Mouse (Mus musculus) forebrain, postnatal 0 days (tissue): Measurements from ENCODE around the gene Cib1. TPM values are rescaled to one million over a fixed set of nuclear protein-coding genes. Genes with fewer than 3 reads are reported as not detected.

Experiments
- ATAC-seq: fragments of 200-750 bp; cut with Nextera tagmentation; 2 replicates; pipeline ENCODE4 v1.8.0; 2017; ENCODE audit warnings: mild to moderate bottlenecking, moderate library complexity
- DNase-seq: peaks from one replicate; pipeline ENCODE4 v3.0.0-alpha.2; 2015
- H3K27ac ChIP-seq: fragments of 300-500 bp; sonication (generic); 2 replicates; pipeline ENCODE4 v1.5.1; 2014; ENCODE audit warnings: low read depth, mild to moderate bottlenecking, antibody characterized with exemption, low read length, moderate library complexity, mixed read lengths
- H3K27me3 ChIP-seq: fragments of 300-500 bp; sonication (generic); 2 replicates; pipeline ENCODE4 v1.6.1; 2014; ENCODE audit warnings: mild to moderate bottlenecking, low read length, mixed read lengths; ENCODE audit not compliant: insufficient read depth
- H3K36me3 ChIP-seq: fragments of 300-500 bp; sonication (generic); 2 replicates; pipeline ENCODE4 v1.6.1; 2014; ENCODE audit warnings: mild to moderate bottlenecking, moderate library complexity; ENCODE audit not compliant: insufficient read depth
- H3K4me1 ChIP-seq: fragments of 300-500 bp; sonication (generic); 2 replicates; pipeline ENCODE4 v1.6.1; 2014; ENCODE audit warnings: antibody characterized with exemption; ENCODE audit not compliant: insufficient read depth
- H3K4me2 ChIP-seq: fragments of 300-500 bp; sonication (generic); 2 replicates; pipeline ENCODE4 v1.6.1; 2014; ENCODE audit warnings: low read depth, mild to moderate bottlenecking, moderate library complexity
- H3K4me3 ChIP-seq: fragments of 300-500 bp; sonication (generic); 2 replicates; pipeline ENCODE4 v1.5.1; 2014; ENCODE audit warnings: low read depth, low read length, mixed read lengths
- H3K9ac ChIP-seq: fragments of 300-500 bp; sonication (generic); 2 replicates; pipeline ENCODE4 v1.6.1; 2014; ENCODE audit warnings: mild to moderate bottlenecking
- H3K9me3 ChIP-seq: fragments of 300-500 bp; sonication (generic); 2 replicates; pipeline ENCODE4 v1.6.1; 2016; ENCODE audit warnings: low read length
- CTCF ChIP-seq: sonication (generic); IDR thresholded peaks from 2 replicates; pipeline ENCODE4 v1.5.1; 2016; ENCODE audit warnings: antibody characterized with exemption, control low read depth, low read depth
- WGBS: fragments of 180-500 bp; shearing (Covaris S2); extraction: QIAGEN DNeasy Blood & Tissue Kit; methylation state at CpG from one replicate; pipeline ENCODE4 v1.1.7; 2014; 5-methylcytosine and 5-hydroxymethylcytosine counted together
- polyA plus RNA-seq: library from polyadenylated mRNA; unstranded; fragments of >200 nt; fragmentation: Nextera tagmentation; extraction: Ambion mirVana; gene quantifications from 2 replicates; pipeline ENCODE4 v1.2.1, GENCODE M21; 2015
- total RNA-seq: library from RNA; depleted of rRNA; stranded (reverse); fragments of >200 nt; gene quantifications from 2 replicates; pipeline ENCODE4 v1.2.3, GENCODE M21; 2014

The Cib1 gene
- total and polyA plus RNA-seq, 2 experiments from 2014 or later, result 16.4 to 29.0 TPM

GRCm38 (mm10) chr7:80238542-80238941 is 5.9 kb upstream of the Cib1 start:
- Histone ChIP-seq H3K4me3 (no peak overlapping the region), H3K4me1 (no peaks in the 10 kb centered on the region), H3K9me3 (no peaks in the 10 kb centered on the region), H3K27me3 (no peaks in the 10 kb centered on the region), H3K9ac (no peak overlapping the region), H3K4me2 (no peak overlapping the region), H3K36me3 (peaks cover 17% of the 10 kb centered on the region), H3K27ac (no peak overlapping the region)
- no peak for DNase-seq
- ATAC-seq, result no peak
- TF ChIP-seq CTCF, result no peak
- WGBS, result 87% methylated on average over 10 of the region's 10 CpGs

- H3K4me2 ChIP-seq, result peak overlapping the region; percentile 90; the same call in 1 of the 2 replicates
- ATAC-seq (no peak), DNase-seq (no peak)
- H3K27ac ChIP-seq, result no peak overlapping the region
- WGBS, result 77% methylated on average over 9 of the region's 9 CpGs
- 0 out of 2 replicates have a peak, but pooled peaks cover 3% of the 10 kb centered on the region for H3K4me1 ChIP-seq
- peaks cover 7% of the 10 kb centered on the region for H3K36me3 ChIP-seq
- no peak overlapping the region for H3K9ac ChIP-seq
- H3K9me3 ChIP-seq, result no peaks in the 10 kb centered on the region
- no peak for TF ChIP-seq CTCF
- H3K4me3 ChIP-seq, result no peak overlapping the region
- no peaks in the 10 kb centered on the region; the same call in 1 of the 2 replicates for H3K27me3 ChIP-seq
Measured at GRCm38 (mm10) chr7:80233799-80234198, 1.2 kb upstream of the Cib1 start.

- Histone ChIP-seq H3K4me3 (peak overlapping the region; percentile 84), H3K9ac (peak overlapping the region; percentile 65), H3K36me3 (peaks cover 10% of the 10 kb centered on the region; the same call in 1 of the 2 replicates), H3K9me3 (no peaks in the 10 kb centered on the region), H3K27ac (no peak overlapping the region), H3K4me2 (peak overlapping the region; percentile 90), H3K4me1 (0 out of 2 replicates have a peak, but pooled peaks cover 3% of the 10 kb centered on the region), H3K27me3 (no peaks in the 10 kb centered on the region; the same call in 1 of the 2 replicates)
- WGBS, result under 1% methylated on average over 29 of the region's 29 CpGs
- no peak for DNase-seq
- peak; percentile 12; the same call in 1 of the 2 replicates for ATAC-seq
- TF ChIP-seq CTCF, result no peak
Measured at GRCm38 (mm10) chr7:80231971-80232488, 583 bp downstream of the Cib1 start.

GRCm38 (mm10) chr7:80230196-80230595 is 2.4 kb downstream of the Cib1 start:
- no peaks in the 10 kb centered on the region for H3K9me3 ChIP-seq
- no peak overlapping the region for H3K27ac ChIP-seq
- 0 out of 2 replicates have a peak, but pooled peaks cover 3% of the 10 kb centered on the region for H3K4me1 ChIP-seq
- no peaks in the 10 kb centered on the region; the same call in 1 of the 2 replicates for H3K27me3 ChIP-seq
- 56% methylated on average over 6 of the region's 6 CpGs for WGBS
- H3K9ac ChIP-seq, result no peak overlapping the region
- no peak overlapping the region for H3K4me2 ChIP-seq
- H3K4me3 ChIP-seq, result no peak overlapping the region
- no peak for TF ChIP-seq CTCF
- DNase-seq, result no peak
- H3K36me3 ChIP-seq, result peaks cover 22% of the 10 kb centered on the region
- no peak for ATAC-seq

- peak; percentile 21; the same call in 1 of the 2 replicates for TF ChIP-seq CTCF
- WGBS, result 98% methylated on average over 4 of the region's 4 CpGs
Measured at GRCm38 (mm10) chr7:80227065-80227464, 5.5 kb downstream of the Cib1 start.

GRCm38 (mm10) chr7:80221179-80221750 is 11.3 kb downstream of the Cib1 start:
- Histone ChIP-seq H3K9ac (no peak overlapping the region), H3K36me3 (peaks cover 80% of the 10 kb centered on the region), H3K9me3 (no peaks in the 10 kb centered on the region), H3K27ac (no peak overlapping the region), H3K27me3 (no peaks in the 10 kb centered on the region), H3K4me1 (no peaks in the 10 kb centered on the region), H3K4me2 (no peak overlapping the region), H3K4me3 (no peak overlapping the region)
- no peak for DNase-seq
- no peak for ATAC-seq
- WGBS, result 92% methylated on average over 4 of the region's 4 CpGs
- no peak for TF ChIP-seq CTCF

More at GRCm38 (mm10) chr7:80227065-80227464, 5.5 kb downstream of the Cib1 start:
- no peaks in the 10 kb centered on the region for H3K9me3 ChIP-seq
- no peak overlapping the region for H3K4me2 ChIP-seq
- no peak overlapping the region for H3K9ac ChIP-seq
- H3K4me3 ChIP-seq, result no peak overlapping the region
- H3K36me3 ChIP-seq, result peaks cover 43% of the 10 kb centered on the region
- H3K4me1 ChIP-seq, result no peaks in the 10 kb centered on the region
- no peaks in the 10 kb centered on the region; the same call in 1 of the 2 replicates for H3K27me3 ChIP-seq
- H3K27ac ChIP-seq, result no peak overlapping the region
- DNase-seq (no peak), ATAC-seq (no peak)

- Histone ChIP-seq H3K4me1 (no peaks in the 10 kb centered on the region), H3K27ac (no peak overlapping the region), H3K9ac (no peak overlapping the region), H3K36me3 (peaks cover 83% of the 10 kb centered on the region), H3K4me2 (no peak overlapping the region), H3K4me3 (no peak overlapping the region), H3K27me3 (no peaks in the 10 kb centered on the region), H3K9me3 (no peaks in the 10 kb centered on the region)
- DNase-seq, result no peak
- WGBS, result 96% methylated on average over 9 of the region's 9 CpGs
- TF ChIP-seq CTCF, result no peak
- ATAC-seq, result no peak
Measured at GRCm38 (mm10) chr7:80220237-80220797, 12.3 kb downstream of the Cib1 start.
